Mouse (Mus musculus) testis, adult 2 months (tissue): Measurements from ENCODE around the gene Gpn3.

Source experiments
- CTCF ChIP-seq: fragments of 200-500 bp; IDR thresholded peaks from 2 replicates; pipeline ENCODE4 v1.5.1; 2012; ENCODE audit warnings: low read depth, mild to moderate bottlenecking, inconsistent platforms, low read length, moderate library complexity; ENCODE audit not compliant: control insufficient read depth, insufficient read depth, insufficient replicate concordance
- POLR2A ChIP-seq: fragments of 200-500 bp; IDR thresholded peaks from 2 replicates; pipeline ENCODE4 v1.6.1; 2012; ENCODE audit warnings: low read depth, mild to moderate bottlenecking, inconsistent platforms, low read length, moderate library complexity; ENCODE audit not compliant: control insufficient read depth

GRCm38 (mm10) chr5:122334682-122335081 lies 37.0 kb upstream of the Gpn3 start:
- TF ChIP-seq CTCF: no peak
- TF ChIP-seq POLR2A: no peak
